Mouse (Mus musculus): ENCODE results near the gene Lztr1.

The Lztr1 gene

DNA sequence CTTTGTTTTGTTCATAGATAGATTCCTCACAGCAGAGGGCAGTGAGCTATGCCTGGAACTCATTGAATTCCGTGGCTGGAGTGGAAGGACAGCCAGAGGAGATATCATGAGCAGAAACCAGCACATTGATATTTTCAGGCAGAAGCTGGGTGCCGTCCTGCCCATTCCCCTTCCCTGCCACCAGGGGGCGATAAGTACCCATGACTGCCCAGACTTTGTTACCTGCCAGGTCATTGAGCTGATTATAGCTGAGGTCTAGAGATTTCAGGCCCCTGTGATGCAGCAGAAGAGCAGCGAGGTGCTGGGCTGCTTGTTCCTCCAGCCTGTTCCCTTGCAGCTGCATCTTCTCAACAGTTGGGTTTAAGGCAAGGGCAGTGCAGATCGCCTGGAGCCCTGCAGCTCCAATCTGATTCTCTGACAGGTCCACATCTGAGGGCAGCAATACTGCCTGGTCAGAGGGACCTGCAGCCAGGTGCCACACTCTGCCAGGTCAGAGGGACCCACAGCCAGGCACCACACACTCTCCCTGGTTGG is 49.5 kb downstream of the Lztr1 start:
- peak; percentile 68 for DNase-seq (ENCODE audit: low spot score)

DNA sequence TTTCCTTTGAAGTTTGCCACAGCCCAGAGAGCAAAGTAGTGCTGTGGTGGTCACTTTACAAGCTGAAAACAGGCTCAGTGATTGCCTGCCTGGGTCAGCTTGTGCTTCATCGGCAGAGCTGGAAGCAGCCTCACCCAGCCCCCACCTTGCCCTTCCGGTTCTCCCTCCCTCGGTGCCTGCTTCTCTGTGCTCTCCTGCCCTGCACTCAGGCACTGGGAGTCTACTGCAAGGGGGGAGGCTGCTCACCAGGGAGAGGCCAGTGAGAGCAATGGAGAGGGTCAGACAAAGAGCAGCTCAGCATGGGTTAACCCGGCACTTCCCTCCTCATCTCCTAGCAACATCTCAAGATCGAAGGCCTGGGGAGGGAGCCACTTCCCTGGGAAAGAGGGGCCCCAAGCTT is 50.3 kb downstream of the Lztr1 start:
- peak; percentile 48 for DNase-seq (ENCODE audit: low spot score)

DNA sequence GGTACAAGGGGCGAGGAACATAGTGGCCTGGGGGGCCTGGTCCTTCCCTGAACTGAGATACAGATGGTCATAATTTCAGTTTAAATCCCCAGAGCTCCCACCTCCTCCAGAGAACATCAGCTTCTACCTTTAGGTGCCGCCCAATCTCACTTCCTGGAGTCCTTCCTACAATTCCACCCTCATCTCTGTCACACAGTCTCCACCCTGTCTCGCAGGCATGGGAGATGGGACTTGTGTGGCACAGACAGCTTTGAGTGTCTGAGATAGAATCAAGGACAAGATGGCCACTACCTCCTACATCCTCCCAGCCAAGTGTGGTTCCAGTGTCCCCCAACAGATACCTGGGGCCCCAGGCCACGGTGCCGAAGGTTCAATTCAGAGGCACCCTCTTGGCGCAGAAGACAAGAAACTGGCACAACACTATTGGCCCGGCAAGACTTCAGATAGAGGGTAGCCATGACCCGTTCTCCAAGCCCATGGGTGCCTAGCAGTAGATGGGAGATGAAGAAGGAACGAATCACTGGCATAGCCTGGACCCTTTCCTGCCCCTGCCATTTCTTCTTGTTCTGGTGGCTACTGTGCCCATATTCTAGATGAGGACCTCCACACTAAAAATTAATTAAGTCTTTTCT is 51.0 kb downstream of the Lztr1 start:
- DNase-seq (ENCODE audit: low spot score) = no peak

DNA sequence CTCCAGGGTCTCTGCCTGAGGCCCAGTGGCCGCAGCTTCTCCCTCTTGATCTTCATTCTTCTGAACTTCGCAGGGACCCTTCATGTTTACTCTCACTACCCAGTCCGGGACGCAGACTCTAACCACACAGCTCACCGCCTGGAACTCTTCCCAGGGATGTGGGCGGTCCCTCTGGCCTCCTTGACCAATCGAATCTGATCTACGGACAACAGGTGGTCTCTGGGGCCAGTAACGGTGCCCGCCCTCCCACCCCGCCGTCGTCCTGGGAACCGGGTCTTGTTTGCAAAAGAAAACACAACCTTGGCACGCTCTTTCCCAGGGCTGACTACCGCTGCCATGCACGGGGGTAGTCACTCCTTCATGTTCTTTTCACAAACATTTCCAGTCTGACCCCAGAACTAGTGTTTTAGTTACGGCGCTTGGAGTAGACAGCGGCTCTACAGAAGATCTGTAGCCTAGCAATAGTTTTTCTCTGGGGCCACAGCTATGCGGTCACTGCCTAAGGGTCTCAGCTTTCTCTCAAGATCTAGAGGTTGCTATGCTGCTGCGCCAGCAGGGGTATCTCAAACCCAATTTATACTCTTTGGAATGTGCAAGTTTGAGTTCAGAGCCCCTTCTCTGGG is 52.8 kb downstream of the Lztr1 start, which contains the start of gene Lrrc74b:
Lrrc74b (minus strand) TSS at position 120 of the 623 bp plus-strand sequence.
- peak; percentile 64 for DNase-seq (ENCODE audit: low spot score)

DNA sequence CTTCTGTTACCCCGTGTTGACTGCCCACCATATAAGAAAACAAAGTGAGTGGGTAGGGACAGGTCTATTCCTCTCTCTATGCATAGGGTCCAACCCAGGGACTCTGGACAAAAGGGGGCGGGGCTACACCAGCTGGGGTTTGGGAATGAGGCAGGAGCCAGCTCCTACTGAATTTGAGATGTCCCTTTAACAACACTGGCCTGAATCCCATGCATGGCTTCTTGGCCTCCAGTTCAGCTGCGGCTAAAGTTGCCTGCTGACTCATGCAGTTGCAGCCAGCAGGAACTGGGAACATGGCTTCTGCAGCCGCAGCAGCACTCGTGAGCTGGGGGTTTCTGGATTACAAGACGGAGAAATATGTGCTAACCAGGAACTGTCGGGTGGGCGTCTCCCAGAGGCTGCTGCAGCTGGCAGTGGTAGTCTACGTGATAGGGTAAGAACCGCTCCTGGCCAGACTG is 53.3 kb downstream of the Lztr1 start, which contains the start of gene P2rx6:
P2rx6 (plus strand) TSS at position 135 of the 458 bp plus-strand sequence.
- DNase-seq (ENCODE audit: low spot score) = peak; percentile 53

DNA sequence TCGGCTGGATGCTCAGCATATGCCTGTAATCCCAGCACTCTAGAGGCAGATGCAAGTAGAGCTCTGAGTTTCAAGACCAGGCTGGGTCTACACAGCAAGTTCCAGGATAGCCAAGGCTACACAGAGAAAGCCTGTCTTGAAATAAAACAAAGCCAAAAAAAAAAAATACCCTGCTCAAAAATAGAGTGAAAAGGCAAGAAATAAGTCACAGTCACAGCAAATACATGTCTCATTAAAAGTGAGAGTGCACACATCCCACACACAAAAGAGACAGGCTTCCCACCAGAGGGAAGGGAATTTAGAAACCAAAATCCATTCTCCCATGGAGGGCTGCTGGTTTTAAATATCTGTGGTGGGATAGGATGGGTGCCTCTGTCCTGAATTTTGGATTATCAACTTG is 55.1 kb downstream of the Lztr1 start:
- no peak for DNase-seq (ENCODE audit: low spot score)

DNA sequence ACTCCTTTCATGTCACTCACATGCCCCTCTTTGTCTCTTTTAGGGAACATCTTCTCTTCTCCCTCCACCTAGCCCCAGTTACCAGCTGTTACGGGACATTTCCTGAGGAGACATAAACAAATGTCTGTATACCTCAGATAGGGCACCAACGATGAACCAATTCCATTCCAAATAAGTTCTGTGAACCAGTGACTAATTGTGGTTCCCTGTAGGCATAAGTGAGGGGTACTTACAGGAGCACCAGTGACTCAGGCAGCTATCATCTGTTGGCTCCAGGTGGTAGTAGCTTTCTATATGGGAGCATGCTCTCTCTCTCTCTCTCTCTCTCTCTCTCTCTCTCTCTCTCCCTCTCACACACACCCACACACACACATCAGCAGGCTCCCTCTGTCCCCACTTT is 55.7 kb downstream of the Lztr1 start:
- no peak for DNase-seq (ENCODE audit: low spot score)

DNA sequence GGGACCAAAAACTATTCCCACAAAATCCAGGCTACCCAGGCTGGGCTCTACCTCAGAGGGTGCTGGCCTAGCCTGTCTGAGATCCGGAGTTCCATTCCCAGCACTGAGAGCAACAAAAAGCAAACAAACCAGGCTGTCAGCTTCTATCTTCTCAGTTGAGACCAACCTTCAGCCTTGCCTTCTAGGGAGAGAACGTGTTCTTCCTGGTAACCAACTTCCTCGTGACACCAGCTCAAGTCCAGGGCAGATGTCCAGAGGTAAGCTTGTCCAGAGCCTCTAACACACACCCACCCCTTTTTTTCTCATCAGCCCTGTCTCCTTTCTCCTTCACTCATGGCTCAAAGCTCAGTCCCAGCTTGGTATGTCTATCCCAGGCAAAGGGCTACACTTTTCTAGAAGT is 56.3 kb downstream of the Lztr1 start:
- no peak for DNase-seq (ENCODE audit: low spot score)

DNA sequence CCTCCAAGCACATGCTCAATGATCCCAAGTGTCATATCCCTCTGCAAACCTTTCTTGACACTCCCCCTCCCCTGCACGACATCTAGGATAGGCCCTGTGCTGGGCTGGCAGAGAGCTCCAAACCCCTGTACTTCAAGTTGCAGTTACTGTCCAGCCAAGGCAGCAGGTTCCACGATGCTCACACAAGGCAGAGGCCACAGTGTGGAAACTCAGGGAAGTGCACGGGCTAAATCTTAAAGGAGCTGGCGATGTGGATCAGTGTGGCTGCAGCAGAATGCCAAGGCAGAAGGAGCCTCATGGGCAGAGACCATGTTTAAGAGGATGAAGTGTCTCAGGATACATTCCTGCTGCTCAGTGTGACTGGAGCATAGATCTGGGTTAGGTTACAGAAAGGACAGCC is 57.7 kb downstream of the Lztr1 start:
- DNase-seq (ENCODE audit: low spot score) = no peak
